Mouse (Mus musculus) lung, adult 2 months (tissue): ENCODE measurements around the gene Hist1h3d.
"Not testable (repeated sequence)": the region's sequence is repeated elsewhere in the genome, so short reads cannot be mapped to it uniquely, and the experiment has no call there.

Experiments used
- CTCF ChIP-seq: fragments of 200-500 bp; IDR thresholded peaks from 2 replicates; pipeline ENCODE4 v1.5.1; 2011; ENCODE audit warnings: mild to moderate bottlenecking, low read length, control low read depth; ENCODE audit not compliant: insufficient read depth
- POLR2A ChIP-seq: fragments of 200-500 bp; IDR thresholded peaks from 2 replicates; pipeline ENCODE4 v1.6.1; 2011; ENCODE audit warnings: low read depth, mild to moderate bottlenecking, control low read depth, low read length, borderline replicate concordance; ENCODE audit errors: extremely low read depth

- TF ChIP-seq CTCF: not testable (repeated sequence)
- peak; percentile 35; the same call in 1 of the 2 replicates for TF ChIP-seq POLR2A
These were observed 32.5 kb upstream of the Hist1h3d start, which contains the start of gene Hist1h2bh for GRCm38 (mm10) chr13:23542999-23543607.
